Mouse (Mus musculus) CH12.LX (cell line): Measurements from ENCODE around the gene Nhsl1.
A peak's percentile ranks its signal among the peaks of the same experiment; 100 is the strongest.

Experiments
- IRF4 ChIP-seq: IDR thresholded peaks from 2 replicates; pipeline ENCODE4 v1.6.1; 2014; ENCODE audit warnings: low read depth, mild to moderate bottlenecking, inconsistent platforms, low read length, improper control_type of control experiment
- SMC3 ChIP-seq: IDR thresholded peaks from 2 replicates; pipeline ENCODE4 v1.6.1; 2011; ENCODE audit warnings: low read depth, low read length, improper control_type of control experiment
- ZNF384 ChIP-seq: IDR thresholded peaks from 2 replicates; pipeline ENCODE4 v1.6.1; 2012; ENCODE audit warnings: low read depth, low read length, improper control_type of control experiment, inconsistent platforms

DNA sequence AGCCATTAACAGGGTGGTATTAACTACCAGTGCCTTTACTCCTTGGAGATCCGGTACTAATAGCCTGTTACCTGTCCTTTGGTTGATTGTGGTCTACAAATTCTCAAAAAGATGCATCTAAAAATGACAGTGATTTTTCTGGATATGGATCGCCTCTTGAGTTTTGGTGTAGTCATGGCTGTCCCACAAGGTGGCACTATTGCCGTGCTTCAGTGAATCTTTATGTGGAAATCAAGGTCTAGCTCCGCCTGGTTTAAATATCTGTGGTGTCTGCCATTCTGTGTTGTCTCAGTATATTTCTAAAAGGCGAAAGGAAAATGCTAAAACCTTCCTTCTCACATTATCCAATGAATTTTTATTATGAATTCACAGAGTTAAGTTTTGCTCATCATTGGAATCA is 72.8 kb downstream of the Nhsl1 start:
- TF ChIP-seq SMC3 (peak; percentile 56), ZNF384 (no peak), IRF4 (no peak)
